In the genomic region with DNA sequence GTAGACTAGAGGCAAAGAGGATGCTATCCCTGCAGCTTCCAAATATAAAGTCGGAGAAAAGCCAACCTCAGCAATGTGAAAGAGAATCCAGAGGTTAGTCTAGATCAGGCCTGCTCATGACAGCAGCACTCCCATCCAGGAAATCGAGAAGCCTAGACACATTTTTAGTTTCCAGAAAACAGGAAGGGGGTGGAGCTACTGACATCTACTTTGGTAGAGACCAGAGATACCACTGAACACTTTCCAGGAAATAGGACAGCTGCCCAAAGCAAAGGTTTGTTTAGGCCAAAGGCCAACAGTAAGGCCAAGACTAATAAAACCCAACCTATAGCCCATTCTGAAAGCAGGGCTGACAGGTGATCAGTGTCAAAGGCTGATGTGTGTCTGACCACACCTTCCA, we compare ENCODE assay signal across 27 mouse cellular contexts.
DNase-seq lines count a peak whose midpoint lies in the region; ATAC-seq and TF ChIP-seq lines count a peak whose summit lies in the region.
"Had no signal": no experiment of that assay in that cellular context is flagged by ENCODE, and none has a peak within 500 bp of the region (broad histone marks: within the 10 kb centered on the region; RNA-seq: fewer than 3 reads in every experiment).

No protein-coding gene starts in this region.

- H3K9me3 ChIP-seq in heart, embryonic 12.5 days (replicated peaks): no peaks in the 10 kb centered on the region
- H3K9me3 ChIP-seq in liver, postnatal 0 days (ENCODE audit: low read length): no peaks in the 10 kb centered on the region
- H3K9me3 ChIP-seq: embryonic facial prominence, embryonic 12.5 days; embryonic facial prominence, embryonic 15.5 days; hindbrain, embryonic 10.5 days had no signal

- H3K4me1 ChIP-seq in heart, embryonic 12.5 days (replicated peaks): no peaks in the 10 kb centered on the region
- no peaks in the 10 kb centered on the region for H3K4me1 ChIP-seq in liver, postnatal 0 days (ENCODE audit: insufficient read depth)
- H3K4me1 ChIP-seq: embryonic facial prominence, embryonic 12.5 days; embryonic facial prominence, embryonic 15.5 days; hindbrain, embryonic 10.5 days had no signal

- H3K36me3 ChIP-seq in heart, embryonic 12.5 days: no peaks in the 10 kb centered on the region
- H3K36me3 ChIP-seq in liver, postnatal 0 days (replicated peaks; ENCODE audit: insufficient read depth, low read length): no peaks in the 10 kb centered on the region
- H3K36me3 ChIP-seq: embryonic facial prominence, embryonic 12.5 days; embryonic facial prominence, embryonic 15.5 days; hindbrain, embryonic 10.5 days had no signal

- no peak for TF ChIP-seq EP300 in liver, postnatal 0 days (IDR thresholded peaks at IDR 0.05; ENCODE audit: low read depth)

- no peak overlapping the region for H3K27ac ChIP-seq in heart, embryonic 12.5 days (ENCODE audit: poor library complexity, severe bottlenecking)
- H3K27ac ChIP-seq in liver, postnatal 0 days (ENCODE audit: low read depth): no peak overlapping the region
- H3K27ac ChIP-seq: embryonic facial prominence, embryonic 12.5 days; embryonic facial prominence, embryonic 15.5 days; gastrocnemius, adult 2 months; hindbrain, embryonic 10.5 days; hindbrain, embryonic 14.5 days; hindbrain, postnatal 0 days had no signal

- intact Hi-C loops in heart, postnatal 10 days (cut with DNase I): no loop called here

- H3K9ac ChIP-seq in heart, embryonic 12.5 days: no peak overlapping the region
- no peak overlapping the region for H3K9ac ChIP-seq in liver, postnatal 0 days (replicated peaks)
- H3K9ac ChIP-seq: embryonic facial prominence, embryonic 12.5 days; embryonic facial prominence, embryonic 15.5 days; forebrain, postnatal 0 days; hindbrain, embryonic 14.5 days had no signal

- H3K4me2 ChIP-seq in heart, embryonic 12.5 days: no peak overlapping the region
- no peak overlapping the region for H3K4me2 ChIP-seq in liver, postnatal 0 days (ENCODE audit: low read depth, low read length)
- H3K4me2 ChIP-seq: embryonic facial prominence, embryonic 12.5 days; embryonic facial prominence, embryonic 15.5 days; hindbrain, embryonic 14.5 days had no signal

- peak; percentile 66; the same call in 1 of the 2 replicates for ATAC-seq in heart, embryonic 12.5 days (ENCODE audit: insufficient number of reproducible peaks, low FRiP score)
- peak; percentile 44; the same call in 1 of the 2 replicates for ATAC-seq in liver, postnatal 0 days
- ATAC-seq: forebrain, embryonic 14.5 days; forebrain, postnatal 0 days; hindbrain, postnatal 0 days; inflammation-experienced regulatory T-cells, adult 6 months; intestine, embryonic 16.5 days had no signal

- no peak overlapping the region for H3K4me3 ChIP-seq in heart, embryonic 12.5 days
- no peak overlapping the region for H3K4me3 ChIP-seq in liver, postnatal 0 days (ENCODE audit: low read depth, low read length)
- H3K4me3 ChIP-seq: embryonic facial prominence, embryonic 12.5 days; embryonic facial prominence, embryonic 15.5 days; gastrocnemius, adult 2 months; hindbrain, embryonic 10.5 days had no signal

- H3K27me3 ChIP-seq in heart, embryonic 12.5 days (replicated peaks): no peaks in the 10 kb centered on the region
- H3K27me3 ChIP-seq in liver, postnatal 0 days (ENCODE audit: insufficient read depth, low read length): no peaks in the 10 kb centered on the region
- H3K27me3 ChIP-seq: embryonic facial prominence, embryonic 12.5 days; embryonic facial prominence, embryonic 15.5 days had no signal

- peak; percentile 77 for DNase-seq in heart, adult 11 months
- DNase-seq in heart, postnatal 10 days: no peak
- no peak for DNase-seq in heart, postnatal 4 days
- peak; percentile 14 for DNase-seq in liver, postnatal 0 days
- no peak for DNase-seq in liver
- DNase-seq: adrenal gland, adult 2 months; adrenal gland, postnatal 14 days; B cell, adult 2 months; cerebellum, adult 11 months; cerebellum, adult 2 months; cerebellum, adult 9-11 months; cerebellum, postnatal 25 days; forebrain, postnatal 0 days; gastrocnemius, adult 2 months; gastrocnemius, postnatal 14 days; heart, adult 18-20 months; heart, postnatal 14 days; kidney, adult 18-20 months had no signal

- no peak for TF ChIP-seq CTCF in liver, postnatal 0 days (IDR thresholded peaks at IDR 0.05; ENCODE audit: low read depth)

- WGBS in heart, embryonic 12.5 days: 64% methylated on average over 2 of the region's 2 CpGs
- 48% methylated on average over 2 of the region's 2 CpGs for WGBS in liver, postnatal 0 days (ENCODE audit: insufficient replicate concordance)

Comparison
In these comparisons a context has a peak if more than half of its experiments do, and no peak if none do; other contexts are left out.
1. DNase-seq: peak in heart, adult 11 months (single experiment) and liver, postnatal 0 days (single experiment); none in heart, postnatal 10 days (0 of 2), heart, postnatal 4 days (single experiment) and liver (single experiment).